In the genomic region with DNA sequence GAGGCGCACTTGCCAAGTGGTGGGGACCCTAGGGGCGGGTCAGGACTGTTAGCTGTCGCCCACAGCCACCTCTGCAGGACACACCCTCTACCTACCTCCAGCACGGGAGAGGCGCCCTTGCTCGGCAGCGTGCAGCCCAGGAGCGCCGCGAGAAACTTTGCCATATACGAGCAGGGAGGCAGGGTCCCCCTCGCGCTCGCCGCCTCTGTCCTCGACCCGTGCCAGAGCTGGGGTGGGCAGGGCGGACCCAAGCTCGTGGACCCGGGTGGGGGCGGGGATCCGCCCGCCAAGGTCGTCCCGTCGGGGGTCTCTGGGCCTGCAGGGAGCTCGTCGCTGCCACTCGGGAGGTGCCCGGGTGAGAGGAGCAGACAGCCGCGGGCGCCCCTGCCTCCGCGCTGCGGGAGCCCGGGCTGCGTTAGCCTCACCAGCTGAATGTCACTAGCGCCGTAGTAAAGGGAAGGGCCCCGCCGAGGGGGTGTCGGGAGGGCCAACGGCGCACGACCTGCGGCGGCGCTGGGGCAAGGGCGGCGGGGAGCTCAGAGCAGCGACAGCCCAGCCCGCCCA, we compare ENCODE assay signal across 8 mouse cellular contexts. TPM values are rescaled to one million over a fixed set of nuclear protein-coding genes. Genes with fewer than 3 reads are reported as not detected.
DNase-seq lines count a peak whose midpoint lies in the region; ATAC-seq and TF ChIP-seq lines count a peak whose summit lies in the region.

A gene (minus strand): TSS at position 417 of the 564 bp plus-strand sequence.

- peak within 1 kb of the TSS; percentile 68 for H3K9ac ChIP-seq in forebrain, embryonic 12.5 days
- H3K9ac ChIP-seq in heart, embryonic 14.5 days (ENCODE audit: low read length), result peak within 1 kb of the TSS; percentile 81
- peak within 1 kb of the TSS; percentile 56 for H3K9ac ChIP-seq in kidney, postnatal 0 days (ENCODE audit: low read depth, low read length)
- no peak within 1 kb of the TSS for H3K9ac ChIP-seq in liver, embryonic 13.5 days
- H3K9ac ChIP-seq in neural tube, embryonic 12.5 days, result peak within 1 kb of the TSS; percentile 71

- peak; percentile 6 to 8 for DNase-seq in B cell, adult 2 months
- DNase-seq in kidney, postnatal 0 days (ENCODE audit: low spot score), result peak; percentile 90
- peak; percentile 17 for DNase-seq in liver, embryonic 13.5 days
- DNase-seq in thymus, adult 2 months, result peak; percentile 53

- under 1% methylated on average over 48 of the region's 53 CpGs for WGBS in forebrain, embryonic 12.5 days
- WGBS in heart, embryonic 14.5 days, result under 1% methylated on average over 49 of the region's 53 CpGs
- 2% methylated on average over 26 of the region's 53 CpGs for WGBS in kidney, postnatal 0 days
- under 1% methylated on average over 41 of the region's 53 CpGs for WGBS in liver, embryonic 13.5 days (ENCODE audit: insufficient replicate concordance)
- whole genome bisulfite sequencing in neural tube, embryonic 12.5 days, result under 1% methylated on average over 53 of the region's 53 CpGs
- WGBS in thymus, adult 2 months, result 2% methylated on average over 49 of the region's 53 CpGs

- peak within 1 kb of the TSS; percentile 100 for H3K4me2 ChIP-seq in forebrain, embryonic 12.5 days
- peak within 1 kb of the TSS; percentile 93 for H3K4me2 ChIP-seq in heart, embryonic 14.5 days (ENCODE audit: low read length)
- peak within 1 kb of the TSS; percentile 100 for H3K4me2 ChIP-seq in kidney, postnatal 0 days (ENCODE audit: low read length)
- H3K4me2 ChIP-seq in liver, embryonic 13.5 days, result peak within 1 kb of the TSS; percentile 81
- peak within 1 kb of the TSS; percentile 97 for H3K4me2 ChIP-seq in neural tube, embryonic 12.5 days (replicated peaks)

- no peaks in the 10 kb centered on the region for H3K9me3 ChIP-seq in forebrain, embryonic 12.5 days
- no peaks in the 10 kb centered on the region for H3K9me3 ChIP-seq in heart, embryonic 14.5 days (ENCODE audit: control insufficient read depth, low read length)
- no peaks in the 10 kb centered on the region for H3K9me3 ChIP-seq in kidney, postnatal 0 days (replicated peaks; ENCODE audit: low read length)
- no peaks in the 10 kb centered on the region for H3K9me3 ChIP-seq in liver, embryonic 13.5 days (replicated peaks)
- H3K9me3 ChIP-seq in neural tube, embryonic 12.5 days, result no peaks in the 10 kb centered on the region

- H3K27ac ChIP-seq in brown adipose tissue, adult 24 weeks (replicated peaks; ENCODE audit: low read depth, low read length), result no peak within 1 kb of the TSS
- H3K27ac ChIP-seq in forebrain, embryonic 12.5 days, result peak within 1 kb of the TSS; percentile 76
- H3K27ac ChIP-seq in heart, embryonic 14.5 days (replicated peaks in 1 of 2; ENCODE audit: control insufficient read depth in 1 of 2, insufficient read depth in 1 of 2, low read depth in 2 of 2, low read length in 2 of 2), result peak within 1 kb of the TSS in 1 of 2 experiments; percentile 48; a peak in 2 of 4 replicates
- H3K27ac ChIP-seq in kidney, postnatal 0 days, result no peak within 1 kb of the TSS
- no peak within 1 kb of the TSS for H3K27ac ChIP-seq in liver, embryonic 13.5 days
- peak within 1 kb of the TSS; percentile 53; the same call in 1 of the 2 replicates for H3K27ac ChIP-seq in neural tube, embryonic 12.5 days
- no peak within 1 kb of the TSS for H3K27ac ChIP-seq in thymus, adult 2 months (ENCODE audit: control insufficient read depth, insufficient read depth, low read length)

- H3K4me3 ChIP-seq in brown adipose tissue, adult 24 weeks (ENCODE audit: insufficient read depth, low read depth, low read length), result peak within 1 kb of the TSS; percentile 61
- peak within 1 kb of the TSS; percentile 61 for H3K4me3 ChIP-seq in forebrain, embryonic 12.5 days (replicated peaks)
- peak within 1 kb of the TSS; percentile 83 to 89 for H3K4me3 ChIP-seq in heart, embryonic 14.5 days (ENCODE audit: control insufficient read depth in 1 of 2, insufficient read depth in 1 of 2, low read depth in 1 of 2, low read length in 2 of 2)
- peak within 1 kb of the TSS; percentile 66 for H3K4me3 ChIP-seq in kidney, postnatal 0 days (replicated peaks; ENCODE audit: low read depth, low read length)
- peak within 1 kb of the TSS; percentile 60 for H3K4me3 ChIP-seq in liver, embryonic 13.5 days (replicated peaks)
- peak within 1 kb of the TSS; percentile 65 for H3K4me3 ChIP-seq in neural tube, embryonic 12.5 days
- H3K4me3 ChIP-seq in thymus, adult 2 months (ENCODE audit: control insufficient read depth, insufficient read depth, low read length), result peak within 1 kb of the TSS; percentile 19

- H3K27me3 ChIP-seq in forebrain, embryonic 12.5 days, result peaks cover 45% of the 10 kb centered on the region
- H3K27me3 ChIP-seq in heart, embryonic 14.5 days (ENCODE audit: control insufficient read depth, insufficient read depth, low read length), result no peaks in the 10 kb centered on the region
- 0 out of 2 replicates have a peak, but pooled peaks cover 3% of the 10 kb centered on the region for H3K27me3 ChIP-seq in kidney, postnatal 0 days (ENCODE audit: insufficient read depth, low read length)
- peaks cover 53% of the 10 kb centered on the region for H3K27me3 ChIP-seq in liver, embryonic 13.5 days
- peaks cover 11% of the 10 kb centered on the region for H3K27me3 ChIP-seq in neural tube, embryonic 12.5 days (replicated peaks)
- peaks cover 9% of the 10 kb centered on the region; the same call in 1 of the 2 replicates for H3K27me3 ChIP-seq in thymus, adult 2 months (ENCODE audit: control insufficient read depth, insufficient read depth, low read length)

- 0 out of 2 replicates have a peak, but pooled peaks cover 2% of the 10 kb centered on the region for H3K4me1 ChIP-seq in brown adipose tissue, adult 24 weeks (ENCODE audit: control insufficient read depth, insufficient read depth, insufficient read length, low read length)
- peaks cover 16% of the 10 kb centered on the region for H3K4me1 ChIP-seq in forebrain, embryonic 12.5 days
- H3K4me1 ChIP-seq in heart, embryonic 14.5 days (ENCODE audit: control insufficient read depth in 2 of 2, insufficient read depth in 2 of 2, low read length in 2 of 2), result peaks cover 8 to 14% of the 10 kb centered on the region in 2 experiments; a peak in 3 of 4 replicates
- peaks cover 4% of the 10 kb centered on the region; the same call in 1 of the 2 replicates for H3K4me1 ChIP-seq in kidney, postnatal 0 days (replicated peaks; ENCODE audit: insufficient read depth, low read length)
- H3K4me1 ChIP-seq in liver, embryonic 13.5 days (replicated peaks), result peaks cover 12% of the 10 kb centered on the region
- H3K4me1 ChIP-seq in neural tube, embryonic 12.5 days, result peaks cover 16% of the 10 kb centered on the region
- H3K4me1 ChIP-seq in thymus, adult 2 months (replicated peaks; ENCODE audit: control insufficient read depth, insufficient read depth, low read length), result 0 out of 2 replicates have a peak, but pooled peaks cover 3% of the 10 kb centered on the region

- no peak for TF ChIP-seq POLR2A in thymus, adult 2 months (IDR thresholded peaks at IDR 0.05; ENCODE audit: control insufficient read depth, extremely low read depth, insufficient read depth, low read length, poor library complexity)

- no peaks in the 10 kb centered on the region for H3K36me3 ChIP-seq in forebrain, embryonic 12.5 days (replicated peaks)
- H3K36me3 ChIP-seq in heart, embryonic 14.5 days (ENCODE audit: control insufficient read depth, insufficient read depth, low read length), result no peaks in the 10 kb centered on the region
- no peaks in the 10 kb centered on the region for H3K36me3 ChIP-seq in kidney, postnatal 0 days (ENCODE audit: insufficient read depth, low read length)
- H3K36me3 ChIP-seq in liver, embryonic 13.5 days, result no peaks in the 10 kb centered on the region
- no peaks in the 10 kb centered on the region for H3K36me3 ChIP-seq in neural tube, embryonic 12.5 days
- H3K36me3 ChIP-seq in thymus, adult 2 months (ENCODE audit: control insufficient read depth, insufficient read depth, low read length), result no peaks in the 10 kb centered on the region

- peak; percentile 95 for ATAC-seq in forebrain, embryonic 12.5 days (ENCODE audit: low FRiP score)
- peak; percentile 87 for ATAC-seq in heart, embryonic 14.5 days (ENCODE audit: insufficient number of reproducible peaks, insufficient read depth, low FRiP score, low read depth)
- ATAC-seq in kidney, postnatal 0 days (replicated peaks; ENCODE audit: low FRiP score, low read depth), result peak; percentile 85
- ATAC-seq in liver, embryonic 13.5 days (ENCODE audit: low read depth), result peak; percentile 55; the same call in 1 of the 2 replicates
- ATAC-seq in neural tube, embryonic 12.5 days (ENCODE audit: low FRiP score, low read depth), result peak; percentile 93

- TF ChIP-seq CTCF in kidney, postnatal 0 days (IDR thresholded peaks at IDR 0.05; ENCODE audit: low read depth), result no peak
- TF ChIP-seq CTCF in thymus, adult 2 months (IDR thresholded peaks at IDR 0.05; ENCODE audit: borderline replicate concordance, control insufficient read depth, extremely low read depth, insufficient read depth, low read length, poor library complexity), result no peak

RNA-seq across cellular contexts. Expression of the gene that starts here (rescaled TPM):
- polyA plus RNA-seq in brown adipose tissue, adult 24 weeks (2012; ENCODE audit: insufficient read depth, insufficient read length, missing spikeins), result 0.36 and 1.0 TPM in 2 replicates
- 36.6 and 36.9 TPM in 2 replicates for polyA plus RNA-seq in forebrain, embryonic 12.5 days (2016; fragmentation: Nextera tagmentation; extraction: Ambion mirVana)
- 42.4 and 45.9 TPM in 2 replicates for polyA plus RNA-seq in heart, embryonic 14.5 days (2014; fragmentation: Nextera tagmentation; extraction: Ambion mirVana)
- 6.9 and 7.3 TPM in 2 replicates for polyA plus RNA-seq in kidney, postnatal 0 days (2015; fragmentation: Nextera tagmentation; extraction: Ambion mirVana)
- polyA plus RNA-seq in liver, embryonic 13.5 days (2015; fragmentation: Nextera tagmentation; extraction: Ambion mirVana), result 4.3 and 5.1 TPM in 2 replicates
- polyA plus RNA-seq in neural tube, embryonic 12.5 days (2016; fragmentation: Nextera tagmentation; extraction: Ambion mirVana), result 39.7 and 41.0 TPM in 2 replicates
- polyA plus RNA-seq in thymus, adult 2 months (2012; rRNA removed), result 4.5 and 5.5 TPM in 2 replicates

Comparison
In these comparisons a context has a peak if more than half of its experiments do, and no peak if none do; other contexts are left out.
1. DNase-seq: peak in every context shown above with its lines; median percentile 90 in kidney, postnatal 0 days; 53 in thymus, adult 2 months; 17 in liver, embryonic 13.5 days; 7 in B cell, adult 2 months.
2. H3K27ac ChIP-seq: peak in forebrain, embryonic 12.5 days (single experiment) and neural tube, embryonic 12.5 days (single experiment); none in brown adipose tissue, adult 24 weeks (single experiment), kidney, postnatal 0 days (single experiment), liver, embryonic 13.5 days (single experiment) and thymus, adult 2 months (single experiment).
3. H3K4me3 ChIP-seq: peak in every context shown above with its lines; median percentile 86 in heart, embryonic 14.5 days; 66 in kidney, postnatal 0 days; 65 in neural tube, embryonic 12.5 days; 61 in brown adipose tissue, adult 24 weeks; 61 in forebrain, embryonic 12.5 days; 60 in liver, embryonic 13.5 days; 19 in thymus, adult 2 months.
4. Peak in every context shown above with its lines, with median percentiles within 50 percentile points of each other: ATAC-seq and H3K4me2 ChIP-seq.